Mouse (Mus musculus) mesoderm, embryonic 11.5 days (tissue): ENCODE data around the gene Helz.

Experiments used
- DNase-seq: peaks from one replicate; pipeline ENCODE4 v3.0.0-alpha.2; 2012; ENCODE audit warnings: low read depth, low spot score

Gene Helz

GRCm38 (mm10) chr11:107674006-107674405 lies 126.3 kb downstream of the Helz start:
- DNase-seq, result no peak

DNA sequence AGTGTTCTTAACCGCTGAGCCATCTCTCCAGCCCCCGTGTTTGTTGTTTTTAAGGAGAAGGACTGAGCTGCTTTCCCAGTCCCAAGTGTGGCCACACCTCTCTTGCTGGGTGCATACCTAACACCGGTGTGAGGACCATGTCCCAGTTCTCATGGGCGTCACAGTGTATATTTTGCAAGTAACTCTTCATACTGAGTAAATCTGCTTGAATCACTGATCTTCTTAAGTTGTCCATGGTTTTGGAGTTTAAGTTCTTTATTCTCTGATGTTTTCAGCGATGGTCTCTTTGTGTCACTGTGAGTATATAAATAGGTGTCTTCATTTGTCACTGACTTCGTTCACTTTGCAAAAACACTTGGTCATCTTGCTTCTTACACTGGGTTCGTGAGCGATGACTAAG lies 126.9 kb downstream of the Helz start:
- no peak for DNase-seq

DNA sequence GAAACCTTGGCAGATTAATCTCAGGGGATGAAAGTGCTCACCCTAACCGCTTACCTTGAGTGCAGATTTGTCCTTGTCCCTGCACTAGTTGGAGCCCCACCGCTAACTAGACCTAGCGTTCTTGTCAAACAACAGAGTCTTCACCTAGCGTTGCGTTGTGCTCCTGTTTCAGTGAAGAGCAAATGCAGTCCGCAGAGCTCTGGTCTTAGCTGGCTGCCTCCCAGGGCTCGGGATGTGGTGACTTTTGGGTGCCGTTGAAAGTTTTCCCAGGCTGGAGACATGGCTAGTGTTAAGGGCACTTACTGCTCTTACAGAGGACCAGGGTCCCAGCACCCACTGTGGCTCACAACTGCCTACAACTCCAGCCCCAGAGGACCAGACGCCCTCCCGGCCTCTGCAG lies 127.5 kb downstream of the Helz start:
- no peak for DNase-seq

GRCm38 (mm10) chr11:107676207-107676940 lies 128.6 kb downstream of the Helz start:
- no peak for DNase-seq

GRCm38 (mm10) chr11:107682694-107683355 lies 135.1 kb downstream of the Helz start:
- DNase-seq, result no peak

DNA sequence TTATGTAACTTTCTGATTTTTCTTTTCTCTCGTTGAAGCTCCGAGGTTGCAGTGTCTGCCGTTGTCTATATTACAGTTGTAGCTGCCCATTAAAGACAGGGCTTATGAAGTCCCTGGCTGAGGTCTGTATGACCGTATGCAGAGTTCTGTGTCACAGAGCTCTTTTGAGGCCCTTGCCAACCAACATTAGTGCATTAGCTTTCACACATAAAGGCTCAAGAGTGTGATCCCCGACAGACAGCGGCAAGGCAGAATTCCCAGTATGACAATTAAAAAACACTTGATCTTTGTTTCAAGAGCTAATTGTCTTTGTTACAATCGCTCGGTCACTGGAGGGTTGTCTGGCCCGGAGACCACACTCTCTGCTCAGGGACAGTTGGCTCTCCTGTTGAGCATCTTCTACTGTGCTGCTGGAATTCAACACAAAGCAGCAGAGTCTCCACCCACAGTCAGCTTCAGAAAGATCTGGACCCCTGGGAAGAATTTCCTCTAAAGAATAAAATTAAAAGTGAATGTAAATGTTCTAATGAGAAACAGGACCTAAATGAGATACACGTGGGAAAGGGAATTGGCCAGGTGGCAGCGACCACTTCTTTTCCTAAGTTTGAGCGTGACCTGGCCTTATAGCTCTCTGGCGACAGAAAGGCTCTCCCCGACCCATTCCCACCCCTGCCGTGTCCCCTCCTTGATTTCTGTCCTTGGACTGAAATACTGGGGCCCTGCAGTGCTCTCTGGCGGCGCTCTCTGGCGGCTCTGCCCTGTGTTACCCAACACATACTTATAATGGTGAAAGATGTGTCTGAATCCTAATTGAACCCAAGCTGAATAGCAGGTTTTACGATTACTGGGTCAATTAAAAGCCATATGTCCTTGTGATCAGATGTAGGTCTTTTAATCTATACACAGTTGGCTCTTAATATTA lies 136.1 kb downstream of the Helz start:
- DNase-seq, result no peak

GRCm38 (mm10) chr11:107686290-107686689 lies 138.6 kb downstream of the Helz start:
- no peak for DNase-seq

- no peak for DNase-seq
These were observed 140.8 kb downstream of the Helz start for GRCm38 (mm10) chr11:107688480-107688879.

- DNase-seq, result no peak
These were observed 143.8 kb downstream of the Helz start for GRCm38 (mm10) chr11:107691569-107691968.

DNA sequence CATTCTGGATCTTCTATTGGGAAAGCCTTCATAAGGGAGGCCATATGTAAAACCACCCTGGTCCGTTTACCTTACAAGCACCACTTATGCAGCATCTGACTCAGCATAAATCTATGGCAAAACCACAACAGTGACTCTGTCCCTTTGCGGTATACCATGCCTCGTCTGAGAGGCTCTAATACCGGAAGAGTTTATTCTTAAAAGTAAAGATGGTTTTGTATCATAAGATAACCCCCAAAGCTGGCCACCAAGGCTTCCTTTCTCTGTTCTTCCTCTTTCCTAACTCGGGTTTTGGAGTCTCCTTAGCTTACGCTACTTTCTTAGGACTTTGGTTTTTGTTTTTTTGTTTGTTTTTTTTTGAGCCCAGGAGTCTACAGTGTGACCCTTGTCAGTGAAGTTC lies 145.6 kb downstream of the Helz start:
- DNase-seq, result no peak

GRCm38 (mm10) chr11:107699967-107700366 lies 152.2 kb downstream of the Helz start:
- no peak for DNase-seq

DNA sequence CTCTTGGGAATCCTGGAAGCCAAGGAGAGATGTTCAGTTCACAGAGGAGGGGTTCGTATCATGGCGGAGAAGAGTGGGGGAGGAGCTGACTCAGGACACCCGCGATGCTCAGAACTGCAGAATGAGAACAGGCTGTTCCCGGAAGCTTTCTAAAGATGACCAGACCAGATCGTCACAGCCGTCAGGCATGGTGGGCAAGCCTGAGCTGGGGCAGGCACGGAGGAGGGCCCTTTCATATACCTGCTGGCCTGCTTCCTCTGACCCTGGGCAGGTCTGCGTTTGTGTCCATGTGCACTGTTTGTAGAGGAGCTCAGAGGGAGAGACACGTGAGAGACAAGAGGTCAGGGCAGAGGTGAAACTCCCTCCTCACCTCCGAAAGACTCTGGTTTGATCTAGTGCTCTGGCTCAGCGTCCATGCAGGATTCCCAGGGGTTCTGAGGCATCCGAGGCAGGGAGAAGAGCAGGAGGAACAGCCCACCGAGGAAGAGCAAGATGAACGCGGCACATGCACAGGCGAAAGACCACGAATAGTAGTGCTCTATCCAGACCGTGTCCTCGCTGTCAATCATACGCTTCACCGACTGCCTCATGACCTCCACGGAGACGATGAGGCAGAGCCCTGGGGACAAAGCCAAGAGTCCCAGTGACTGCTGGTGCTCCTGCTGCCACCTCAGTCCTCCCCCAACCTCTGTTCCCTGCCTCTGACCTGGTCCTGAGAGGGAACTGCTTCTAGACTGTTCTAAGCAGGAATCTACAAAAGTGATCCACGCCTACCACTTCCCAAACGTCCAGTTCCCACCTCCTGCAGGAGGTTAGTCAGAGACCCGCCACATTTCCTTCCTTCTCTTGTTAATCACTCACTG lies 155.8 kb downstream of the Helz start:
- DNase-seq, result no peak

- no peak for DNase-seq
These were observed 157.3 kb downstream of the Helz start for GRCm38 (mm10) chr11:107705060-107705459.

DNA sequence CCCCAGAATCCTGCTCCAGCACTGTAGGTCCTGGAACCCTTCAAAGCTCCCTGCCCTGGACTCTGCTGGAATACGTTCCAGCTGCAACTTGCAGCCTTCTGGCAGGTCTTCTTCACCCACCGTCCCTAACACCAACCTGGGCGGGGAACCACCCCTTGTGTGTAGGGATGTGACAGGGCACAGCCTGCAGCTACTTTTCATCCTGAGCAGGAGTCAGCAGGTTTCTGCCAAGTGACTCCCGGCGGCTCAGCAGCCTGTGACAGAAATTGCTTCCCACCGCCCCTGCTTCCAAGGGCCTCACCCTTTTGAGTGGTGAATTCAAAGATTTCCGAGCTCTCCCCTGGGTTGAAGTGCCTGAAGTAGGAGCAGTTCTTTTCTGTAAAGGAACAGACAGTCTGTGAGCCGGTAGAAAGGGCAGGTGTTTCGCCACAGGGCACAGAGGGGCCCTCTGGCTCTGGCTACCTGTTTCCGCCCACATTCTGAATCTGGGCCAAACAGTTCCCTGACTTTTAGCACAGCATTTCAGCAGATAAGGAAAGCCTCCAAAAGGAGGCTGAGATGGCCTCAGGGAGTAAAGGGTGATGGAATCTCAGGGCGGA lies 157.8 kb downstream of the Helz start:
- DNase-seq, result no peak

DNA sequence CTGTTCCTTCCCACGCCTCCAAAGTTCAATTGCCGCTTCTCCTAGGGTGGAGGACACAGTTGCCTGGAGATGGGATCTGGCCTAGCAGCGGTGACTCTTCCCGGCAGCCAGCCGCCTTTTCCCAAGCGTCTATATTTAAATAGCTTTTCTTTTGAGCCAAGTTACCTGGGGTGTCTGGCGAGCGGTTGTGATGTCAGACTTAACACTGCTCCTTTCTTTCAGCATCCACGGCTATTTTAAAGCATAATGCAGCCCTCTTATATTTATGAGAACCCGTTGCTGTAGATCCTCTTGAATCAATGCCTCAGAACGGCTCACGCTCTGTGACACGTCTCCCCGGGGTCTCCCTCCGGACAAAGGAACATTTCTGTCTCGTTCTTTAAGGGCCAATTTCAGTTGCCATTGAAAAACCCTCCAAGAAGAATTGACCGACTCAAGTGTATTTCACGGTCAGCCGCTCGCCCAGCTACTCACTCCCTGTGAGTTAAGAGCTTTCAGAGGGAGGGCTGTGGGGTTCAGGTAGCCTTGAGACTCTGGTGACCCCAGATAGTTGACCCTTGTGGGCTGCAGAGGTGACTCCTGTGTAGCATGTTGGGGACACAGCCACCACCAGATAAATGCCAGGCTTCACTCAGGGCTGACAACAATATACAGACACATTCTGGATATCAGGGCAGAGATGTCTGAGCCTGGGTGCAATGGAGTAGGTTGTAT lies 160.3 kb downstream of the Helz start:
- peak; percentile 61 for DNase-seq

- no peak for DNase-seq
These were observed 162.6 kb downstream of the Helz start for GRCm38 (mm10) chr11:107710379-107710778.

DNA sequence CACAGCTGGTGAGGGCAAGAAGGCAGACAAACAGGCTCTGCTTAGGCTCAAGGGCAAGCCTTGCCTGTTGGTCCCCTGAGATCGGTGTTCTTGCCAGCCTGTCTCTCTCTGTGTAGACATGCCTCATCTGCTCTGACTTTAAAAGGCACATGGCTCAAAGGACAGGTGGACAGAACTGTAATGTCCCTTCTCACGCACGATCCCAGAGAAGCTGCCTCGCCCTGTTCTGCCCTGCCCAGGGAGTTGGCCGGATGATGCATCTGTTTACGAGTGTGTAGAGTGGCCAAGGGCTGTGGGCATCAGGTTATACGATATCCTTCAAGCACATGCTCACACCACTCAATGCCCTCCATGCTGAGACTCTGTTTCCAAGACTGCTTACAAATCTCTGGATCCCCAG lies 166.6 kb downstream of the Helz start:
- no peak for DNase-seq

DNA sequence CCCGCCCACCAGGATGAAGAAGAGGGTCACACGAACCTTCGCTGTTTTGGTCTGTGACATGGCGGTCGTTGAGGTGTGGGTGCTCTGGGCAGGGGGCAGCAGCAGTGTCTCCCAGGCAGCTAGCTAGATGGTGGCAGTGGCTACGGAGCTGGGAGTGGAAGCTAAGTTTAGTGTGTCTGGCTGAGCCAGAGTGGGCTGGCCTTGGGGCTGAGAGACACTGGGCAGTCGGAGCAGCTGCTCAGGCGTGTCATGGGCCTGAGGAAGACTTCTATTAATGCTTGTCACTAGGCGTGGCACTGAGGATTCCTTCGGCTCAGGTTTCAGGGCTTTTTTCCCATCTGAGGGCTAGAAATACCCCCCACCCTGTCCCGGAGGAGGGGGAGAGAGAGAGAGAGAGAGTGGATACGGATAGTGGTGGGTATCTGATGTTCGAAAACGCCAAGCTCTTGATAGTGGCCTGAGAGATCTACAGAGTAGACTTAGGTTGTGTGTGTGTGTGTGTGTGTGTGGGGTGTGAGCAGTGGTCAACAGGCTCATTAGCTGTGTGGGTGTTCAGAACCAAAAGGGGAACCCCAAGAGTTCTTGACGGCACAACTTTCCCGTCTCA lies 168.7 kb downstream of the Helz start, which contains the start of gene Cacng1:
Gene Cacng1 (minus strand): TSS at position 191 of the 607 bp plus-strand sequence.
- DNase-seq, result peak; percentile 35

DNA sequence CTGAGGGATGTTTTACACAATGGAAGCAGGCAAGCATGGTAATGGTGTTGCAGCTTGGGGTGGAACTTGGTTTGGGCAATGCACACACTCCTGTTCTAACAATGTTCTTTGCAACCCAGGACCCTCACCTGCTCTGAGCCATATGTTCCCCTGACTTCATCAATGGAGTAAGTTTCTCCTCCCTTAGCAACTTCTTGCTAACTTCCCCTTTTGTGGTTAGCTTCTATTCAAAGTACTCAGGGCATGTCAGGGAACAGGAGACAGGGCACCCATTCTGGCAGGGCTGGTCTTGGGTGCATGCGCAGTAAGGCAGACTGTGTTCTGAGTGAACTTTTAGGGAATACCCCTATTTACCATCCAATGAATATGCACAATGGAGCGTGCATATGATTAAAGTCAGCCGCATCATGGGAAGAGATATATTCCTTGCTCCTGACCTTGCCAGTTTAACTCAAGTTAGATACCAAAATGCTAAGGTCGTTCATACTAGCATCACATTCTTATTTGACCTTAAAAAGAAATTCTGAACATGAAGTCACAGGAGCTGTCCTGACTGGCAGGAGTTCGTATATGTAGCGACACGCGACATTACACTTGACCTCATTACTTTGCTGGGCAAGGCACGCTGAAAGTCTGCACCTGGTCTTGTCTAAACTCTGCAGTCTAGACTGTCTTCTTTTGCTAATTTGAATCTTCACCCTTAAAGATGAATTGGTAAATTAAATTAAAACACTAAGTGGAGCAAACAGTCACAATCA lies 172.7 kb downstream of the Helz start:
- DNase-seq, result no peak
